Mouse (Mus musculus) hindbrain, embryonic 13.5 days (tissue): Measurements from ENCODE around the gene Dnajc25. TPM values are rescaled to one million over a fixed set of nuclear protein-coding genes. Genes with fewer than 3 reads are reported as not detected.

Source experiments
- ATAC-seq: fragments of 200-750 bp; cut with Nextera tagmentation; 2 replicates; pipeline ENCODE4 v1.8.0; 2017; ENCODE audit warnings: moderate TSS enrichment; ENCODE audit not compliant: low FRiP score
- H3K27ac ChIP-seq: fragments of 300-500 bp; sonication (generic); 2 replicates; pipeline ENCODE4 v1.5.1; 2015; ENCODE audit warnings: inconsistent platforms, mild to moderate bottlenecking, moderate library complexity
- H3K27me3 ChIP-seq: fragments of 300-500 bp; sonication (generic); 2 replicates; pipeline ENCODE4 v1.6.1; 2015; ENCODE audit warnings: mild to moderate bottlenecking, inconsistent platforms
- H3K36me3 ChIP-seq: fragments of 300-500 bp; sonication (generic); 2 replicates; pipeline ENCODE4 v1.6.1; 2015; ENCODE audit warnings: mild to moderate bottlenecking, inconsistent platforms
- H3K4me1 ChIP-seq: fragments of 300-500 bp; sonication (generic); replicated peaks from 2 replicates; pipeline ENCODE4 v1.6.1; 2015; ENCODE audit warnings: inconsistent platforms
- H3K4me2 ChIP-seq: fragments of 300-500 bp; sonication (generic); 2 replicates; pipeline ENCODE4 v1.6.1; 2015; ENCODE audit warnings: inconsistent platforms, mild to moderate bottlenecking, moderate library complexity
- H3K4me3 ChIP-seq: fragments of 300-500 bp; sonication (generic); 2 replicates; pipeline ENCODE4 v1.5.1; 2015; ENCODE audit warnings: mild to moderate bottlenecking, inconsistent platforms
- H3K9ac ChIP-seq: fragments of 300-500 bp; sonication (generic); 2 replicates; pipeline ENCODE4 v1.6.1; 2015; ENCODE audit warnings: mild to moderate bottlenecking, inconsistent platforms
- H3K9me3 ChIP-seq: fragments of 300-500 bp; sonication (generic); 2 replicates; pipeline ENCODE4 v1.6.1; 2016; ENCODE audit warnings: inconsistent platforms
- WGBS: fragments of 180-500 bp; shearing (Covaris S2); methylation state at CpG from one replicate; pipeline ENCODE4 v1.1.7; 2015; 5-methylcytosine and 5-hydroxymethylcytosine counted together
- polyA plus RNA-seq: library from polyadenylated mRNA; unstranded; fragments of >200 nt; fragmentation: Nextera tagmentation; extraction: Ambion mirVana; gene quantifications from 2 replicates; pipeline ENCODE4 v1.2.1, GENCODE M21; 2015

Dnajc25 gene
- 5.5 and 6.4 TPM in 2 replicates for polyA plus RNA-seq

DNA sequence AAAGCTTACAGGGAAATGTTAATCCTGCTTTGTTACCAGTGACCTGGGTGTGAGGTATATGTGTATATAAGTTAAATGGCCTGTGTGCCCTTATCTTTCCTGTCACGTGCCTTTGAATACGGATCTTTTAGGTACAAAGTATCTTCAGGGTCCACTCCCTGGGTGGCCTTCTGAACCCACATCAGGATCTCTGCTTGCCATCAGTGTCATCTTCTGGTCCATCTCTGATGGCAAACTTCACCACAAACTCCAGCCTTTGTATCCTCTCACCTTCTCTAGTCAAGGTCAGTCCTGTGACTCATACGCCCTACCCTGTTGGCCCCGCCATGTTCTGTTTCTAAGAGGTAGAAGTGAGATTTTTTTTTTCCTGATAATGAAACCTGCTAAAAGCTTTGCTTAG lies at the start of gene Dnajc25:
Gene Dnajc25, plus strand, starts transcription at position 301 of the 400 bp plus-strand sequence.
- Histone ChIP-seq H3K36me3 (no peaks in the 10 kb centered on the region), H3K9me3 (no peaks in the 10 kb centered on the region), H3K27me3 (peaks cover 4% of the 10 kb centered on the region; the same call in 1 of the 2 replicates), H3K4me2 (no peak within 1 kb of the TSS), H3K27ac (no peak within 1 kb of the TSS), H3K9ac (no peak within 1 kb of the TSS), H3K4me3 (no peak within 1 kb of the TSS), H3K4me1 (no peaks in the 10 kb centered on the region)
- 94% methylated on average over 4 of the region's 4 CpGs for WGBS
- ATAC-seq, result no peak

- WGBS, result 88% methylated on average over 4 of the region's 4 CpGs
- no peak overlapping the region for H3K4me3 ChIP-seq
- H3K36me3 ChIP-seq, result no peaks in the 10 kb centered on the region
- no peak for ATAC-seq
- H3K9ac ChIP-seq, result no peak overlapping the region
- H3K4me2 ChIP-seq, result no peak overlapping the region
- no peak overlapping the region for H3K27ac ChIP-seq
- 0 out of 2 replicates have a peak, but pooled peaks cover 3% of the 10 kb centered on the region for H3K9me3 ChIP-seq
- H3K4me1 ChIP-seq, result peaks cover 10% of the 10 kb centered on the region
- 0 out of 2 replicates have a peak, but pooled peaks cover 6% of the 10 kb centered on the region for H3K27me3 ChIP-seq
Observed at GRCm38 (mm10) chr4:58948391-58948790, 46.5 kb upstream of the Dnajc25 start.

- no peak for ATAC-seq
Observed at GRCm38 (mm10) chr4:58952630-58953029, 42.2 kb upstream of the Dnajc25 start.

DNA sequence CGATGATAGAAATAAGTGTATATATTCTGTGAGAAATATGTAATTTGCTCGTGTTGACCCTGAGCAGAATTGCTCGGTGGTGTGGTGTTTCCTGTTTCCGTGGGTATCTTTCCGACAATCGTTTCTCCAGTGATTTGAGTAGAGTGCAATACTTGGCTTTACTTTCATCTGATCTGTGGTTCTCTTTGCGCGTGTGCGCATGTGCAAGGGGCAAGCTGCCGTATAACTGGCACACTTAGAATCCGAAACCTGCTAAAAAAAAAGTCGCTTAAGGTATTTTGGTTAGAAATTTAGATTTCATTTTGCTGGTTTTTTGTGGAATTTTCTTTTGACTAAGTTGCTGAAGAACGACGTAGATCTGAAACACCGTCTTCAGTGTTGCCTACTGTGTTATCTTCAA lies 33.1 kb upstream of the Dnajc25 start:
- Histone ChIP-seq H3K27ac (no peak overlapping the region), H3K4me1 (no peaks in the 10 kb centered on the region), H3K9ac (no peak overlapping the region), H3K4me2 (no peak overlapping the region), H3K27me3 (no peaks in the 10 kb centered on the region), H3K9me3 (no peaks in the 10 kb centered on the region), H3K4me3 (no peak overlapping the region), H3K36me3 (peaks cover 8% of the 10 kb centered on the region)
- WGBS, result 95% methylated on average over 15 of the region's 15 CpGs
- ATAC-seq, result no peak

More at GRCm38 (mm10) chr4:58952630-58953029, 42.2 kb upstream of the Dnajc25 start:
- H3K36me3 ChIP-seq, result peaks cover 12% of the 10 kb centered on the region
- H3K4me3 ChIP-seq, result no peak overlapping the region
- H3K9ac ChIP-seq, result no peak overlapping the region
- H3K27me3 ChIP-seq, result no peaks in the 10 kb centered on the region
- no peak overlapping the region for H3K27ac ChIP-seq
- 0 out of 2 replicates have a peak, but pooled peaks cover 3% of the 10 kb centered on the region for H3K9me3 ChIP-seq
- 93% methylated on average over 11 of the region's 11 CpGs for WGBS
- no peaks in the 10 kb centered on the region for H3K4me1 ChIP-seq
- no peak overlapping the region for H3K4me2 ChIP-seq

GRCm38 (mm10) chr4:58963271-58963670 lies 31.6 kb upstream of the Dnajc25 start:
- no peaks in the 10 kb centered on the region for H3K9me3 ChIP-seq
- no peak overlapping the region for H3K4me3 ChIP-seq
- no peak overlapping the region for H3K27ac ChIP-seq
- H3K4me1 ChIP-seq, result no peaks in the 10 kb centered on the region
- ATAC-seq, result no peak
- 96% methylated on average over 4 of the region's 4 CpGs for WGBS
- H3K9ac ChIP-seq, result no peak overlapping the region
- H3K27me3 ChIP-seq, result no peaks in the 10 kb centered on the region
- H3K4me2 ChIP-seq, result no peak overlapping the region
- H3K36me3 ChIP-seq, result no peaks in the 10 kb centered on the region

DNA sequence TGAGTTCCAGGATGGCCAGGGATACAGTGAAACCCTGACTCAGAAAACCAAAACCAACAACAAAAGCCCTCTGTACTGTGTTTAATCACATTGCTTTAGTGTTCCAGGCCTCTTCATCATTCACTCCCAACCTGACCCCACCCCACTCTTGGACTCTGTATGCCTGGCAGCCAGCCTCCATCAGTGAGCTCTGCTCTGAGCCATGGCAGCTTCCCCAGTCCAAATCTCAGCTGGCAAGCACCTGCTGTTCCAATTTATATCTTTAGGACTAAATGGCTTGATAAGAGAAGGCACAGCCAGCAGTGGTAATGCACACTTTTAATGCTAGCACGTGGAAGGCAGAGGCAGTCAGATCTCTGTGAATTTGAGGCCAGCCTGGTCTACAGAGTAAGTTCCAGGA lies 29.7 kb upstream of the Dnajc25 start:
- H3K27ac ChIP-seq, result no peak overlapping the region
- no peaks in the 10 kb centered on the region for H3K4me1 ChIP-seq
- H3K4me2 ChIP-seq, result no peak overlapping the region
- no peaks in the 10 kb centered on the region for H3K27me3 ChIP-seq
- WGBS, result 88% methylated on average over 1 of the region's 1 CpGs
- ATAC-seq, result no peak
- no peak overlapping the region for H3K4me3 ChIP-seq
- H3K36me3 ChIP-seq, result no peaks in the 10 kb centered on the region
- H3K9ac ChIP-seq, result no peak overlapping the region
- H3K9me3 ChIP-seq, result no peaks in the 10 kb centered on the region

GRCm38 (mm10) chr4:58970678-58971077 lies 24.2 kb upstream of the Dnajc25 start:
- no peaks in the 10 kb centered on the region for H3K36me3 ChIP-seq
- ATAC-seq, result peak; percentile 36; the same call in 1 of the 2 replicates
- H3K27me3 ChIP-seq, result no peaks in the 10 kb centered on the region
- H3K9ac ChIP-seq, result no peak overlapping the region
- H3K4me3 ChIP-seq, result no peak overlapping the region
- 73% methylated on average over 4 of the region's 4 CpGs for WGBS
- no peaks in the 10 kb centered on the region for H3K9me3 ChIP-seq
- H3K27ac ChIP-seq, result no peak overlapping the region
- H3K4me2 ChIP-seq, result no peak overlapping the region
- no peaks in the 10 kb centered on the region for H3K4me1 ChIP-seq

GRCm38 (mm10) chr4:58975711-58976110 lies 19.2 kb upstream of the Dnajc25 start:
- Histone ChIP-seq H3K4me3 (no peak overlapping the region), H3K27me3 (no peaks in the 10 kb centered on the region), H3K4me1 (no peaks in the 10 kb centered on the region), H3K9ac (no peak overlapping the region), H3K4me2 (no peak overlapping the region), H3K36me3 (no peaks in the 10 kb centered on the region), H3K27ac (no peak overlapping the region), H3K9me3 (no peaks in the 10 kb centered on the region)
- no peak for ATAC-seq
- 87% methylated on average over 5 of the region's 5 CpGs for WGBS

DNA sequence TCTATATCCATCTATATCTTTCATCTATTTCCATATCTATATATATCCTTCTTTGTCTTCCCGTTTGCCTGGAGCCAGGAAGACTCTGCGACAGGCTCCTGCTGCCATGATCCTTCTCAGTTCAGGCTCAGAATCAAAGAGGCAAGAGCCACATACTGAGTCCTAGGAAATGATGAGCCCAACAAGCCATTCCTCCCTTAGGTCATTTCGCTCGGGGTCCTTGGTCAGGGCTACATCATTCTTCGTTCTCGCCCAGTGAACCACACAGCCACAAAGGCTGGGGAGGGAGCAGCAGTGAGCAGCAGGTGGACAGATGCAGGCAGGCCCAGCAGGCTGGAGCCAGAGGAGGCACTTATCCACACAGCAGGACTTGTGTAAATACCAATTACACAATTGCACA lies 13.4 kb upstream of the Dnajc25 start:
- 80% methylated on average over 6 of the region's 6 CpGs for WGBS
- Histone ChIP-seq H3K36me3 (no peaks in the 10 kb centered on the region), H3K4me2 (no peak overlapping the region), H3K9ac (no peak overlapping the region), H3K9me3 (no peaks in the 10 kb centered on the region), H3K27me3 (no peaks in the 10 kb centered on the region), H3K4me1 (peaks cover 4% of the 10 kb centered on the region; the same call in 1 of the 2 replicates), H3K4me3 (no peak overlapping the region), H3K27ac (no peak overlapping the region)
- no peak for ATAC-seq

DNA sequence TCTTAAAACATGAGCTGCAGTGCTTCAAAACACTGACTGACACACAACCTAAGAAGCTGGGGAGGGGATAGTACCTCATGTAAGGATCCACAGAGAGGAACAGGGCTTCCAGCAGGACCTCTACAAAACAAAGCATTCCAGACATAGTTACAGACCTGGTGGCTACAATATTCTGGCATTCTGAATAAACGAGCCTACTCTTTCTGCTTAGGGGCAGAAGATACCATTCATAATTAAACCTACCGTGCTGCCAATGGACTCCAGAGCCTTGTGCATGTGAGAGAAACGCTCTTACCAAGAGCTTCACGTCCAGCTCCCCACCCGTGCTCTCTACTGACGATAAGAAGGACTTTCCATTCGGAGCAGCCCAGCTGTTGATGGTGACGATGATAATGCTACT lies 12.1 kb upstream of the Dnajc25 start:
- no peak for ATAC-seq
- H3K4me2 ChIP-seq, result no peak overlapping the region
- H3K9me3 ChIP-seq, result no peaks in the 10 kb centered on the region
- no peak overlapping the region for H3K9ac ChIP-seq
- no peaks in the 10 kb centered on the region for H3K36me3 ChIP-seq
- no peak overlapping the region for H3K4me3 ChIP-seq
- 87% methylated on average over 8 of the region's 8 CpGs for WGBS
- H3K27me3 ChIP-seq, result no peaks in the 10 kb centered on the region
- peaks cover 10% of the 10 kb centered on the region for H3K4me1 ChIP-seq
- H3K27ac ChIP-seq, result no peak overlapping the region

GRCm38 (mm10) chr4:58985157-58985648 lies 9.7 kb upstream of the Dnajc25 start:
- Histone ChIP-seq H3K4me3 (no peak overlapping the region), H3K4me2 (no peak overlapping the region), H3K9me3 (no peaks in the 10 kb centered on the region), H3K36me3 (no peaks in the 10 kb centered on the region), H3K4me1 (peaks cover 10% of the 10 kb centered on the region), H3K27me3 (no peaks in the 10 kb centered on the region), H3K9ac (no peak overlapping the region), H3K27ac (no peak overlapping the region)
- WGBS, result 27% methylated on average over 7 of the region's 7 CpGs
- no peak for ATAC-seq

DNA sequence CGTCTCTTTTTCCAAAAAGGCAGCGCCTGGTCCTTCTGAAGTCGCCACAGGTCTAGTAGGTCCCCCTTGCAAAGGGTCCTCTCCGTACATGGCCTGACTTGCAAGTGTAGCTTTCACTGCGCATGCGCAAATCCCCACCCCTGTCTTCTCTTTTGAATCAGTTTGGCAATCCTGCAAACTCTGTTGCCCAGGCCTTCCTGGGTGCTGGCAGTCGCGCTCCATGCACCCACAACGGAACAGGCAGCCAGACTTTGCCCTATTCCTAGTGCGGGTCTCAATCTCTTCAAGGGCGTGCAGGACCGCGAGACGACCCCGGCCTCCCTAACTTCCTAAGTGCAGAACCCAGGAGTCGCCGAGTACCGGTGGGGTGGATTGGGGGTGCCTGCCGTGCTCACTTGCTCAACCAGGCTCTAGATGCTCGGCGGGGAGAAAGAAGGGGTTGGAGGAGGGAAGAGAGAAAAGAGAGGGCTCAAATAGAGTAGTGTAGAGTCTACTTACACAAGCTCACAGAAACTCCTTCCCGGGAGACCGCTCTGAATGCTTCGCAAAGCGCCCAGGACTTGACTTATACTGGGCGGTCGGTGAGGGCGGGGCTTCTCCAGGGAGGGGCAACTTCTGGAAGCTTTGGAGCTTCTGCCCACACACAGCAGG lies 8.2 kb upstream of the Dnajc25 start, which contains the start of gene Ptgr1:
Gene Ptgr1, minus strand, starts transcription at position 580 of the 651 bp plus-strand sequence.
- Histone ChIP-seq H3K4me3 (peak within 1 kb of the TSS; percentile 42), H3K9ac (peak within 1 kb of the TSS; percentile 40), H3K4me2 (peak within 1 kb of the TSS; percentile 70), H3K27me3 (no peaks in the 10 kb centered on the region), H3K27ac (peak within 1 kb of the TSS; percentile 5; the same call in 1 of the 2 replicates), H3K4me1 (peaks cover 10% of the 10 kb centered on the region), H3K9me3 (no peaks in the 10 kb centered on the region), H3K36me3 (no peaks in the 10 kb centered on the region)
- peak; percentile 73 for ATAC-seq
- whole genome bisulfite sequencing, result 3% methylated on average over 28 of the region's 28 CpGs
